Mouse (Mus musculus): ENCODE results near the gene Tmem144.

DNA sequence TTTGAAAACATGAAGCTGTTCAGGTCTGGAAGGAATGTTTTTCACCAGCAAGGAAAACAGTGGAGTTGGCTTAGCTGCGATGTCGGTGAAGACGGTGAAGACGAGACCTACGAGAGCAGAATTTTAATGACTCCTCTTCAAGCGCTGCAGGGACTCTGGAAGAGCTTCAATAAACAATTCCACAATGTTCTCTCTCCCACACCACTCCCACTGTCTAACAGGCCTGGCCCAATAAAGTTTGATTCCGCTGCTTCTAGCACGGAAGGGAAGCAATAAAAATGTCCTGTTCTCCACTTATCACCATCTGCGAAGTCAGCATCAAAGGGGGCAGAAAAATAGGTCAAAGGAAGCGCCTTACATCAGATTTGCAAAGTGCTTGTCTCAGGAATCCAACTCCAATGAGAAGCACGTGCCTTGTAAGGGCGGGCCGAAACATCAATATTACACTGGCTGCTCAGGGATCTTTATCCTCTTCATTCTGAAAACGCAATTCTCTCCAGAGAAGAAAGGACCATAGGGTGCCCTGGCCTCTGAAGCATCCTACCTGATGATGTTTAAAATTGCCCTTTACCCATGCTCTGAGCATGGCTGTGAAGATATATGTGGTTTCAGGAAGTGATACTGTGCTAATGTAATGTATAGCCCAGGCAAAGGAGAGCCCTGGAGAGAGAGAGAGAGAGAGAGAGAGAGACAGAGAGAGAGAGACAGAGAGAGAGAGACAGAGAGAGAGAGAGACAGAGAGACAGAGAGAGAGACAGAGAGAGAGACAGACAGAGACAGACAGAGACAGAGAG lies 34.2 kb downstream of the Tmem144 start:
- TF ChIP-seq CHD2 (IDR thresholded peaks at IDR 0.05; ENCODE audit: low read length): no peak
- TF ChIP-seq CHD1 (IDR thresholded peaks at IDR 0.05; ENCODE audit: low read depth, low read length): no peak
- TF ChIP-seq EP300 (IDR thresholded peaks at IDR 0.05; ENCODE audit: low read length): no peak
- TF ChIP-seq ELF1 (IDR thresholded peaks at IDR 0.05; ENCODE audit: low read depth, low read length): no peak
- TF ChIP-seq BHLHE40 (IDR thresholded peaks at IDR 0.05; ENCODE audit: low read depth, low read length): no peak
- TF ChIP-seq CTCF (conservative IDR thresholded peaks at IDR 0.05 in 1 of 2, IDR thresholded peaks at IDR 0.05 in 1 of 2; ENCODE audit: low read depth in 2 of 2, low read length in 2 of 2): no peak
- no peak for TF ChIP-seq TCF12 (IDR thresholded peaks at IDR 0.05; ENCODE audit: low read depth, low read length)
- TF ChIP-seq TBP (conservative IDR thresholded peaks at IDR 0.05; ENCODE audit: low read depth, low read length): no peak
- TF ChIP-seq USF2 (conservative IDR thresholded peaks at IDR 0.05; ENCODE audit: low read depth, low read length): no peak
